Mouse (Mus musculus) olfactory bulb, adult 2 months (tissue): ENCODE measurements around the gene Cnpy3.

Experiments used
- CTCF ChIP-seq: fragments of 200-500 bp; IDR thresholded peaks from 2 replicates; pipeline ENCODE4 v1.5.1; 2012; ENCODE audit warnings: low read depth, mild to moderate bottlenecking, low read length, moderate library complexity; ENCODE audit not compliant: insufficient read depth
- POLR2A ChIP-seq: fragments of 200-500 bp; IDR thresholded peaks from 2 replicates; pipeline ENCODE4 v1.6.1; 2012; ENCODE audit warnings: mild to moderate bottlenecking, low read depth, low read length, moderate library complexity; ENCODE audit not compliant: insufficient read depth

DNA sequence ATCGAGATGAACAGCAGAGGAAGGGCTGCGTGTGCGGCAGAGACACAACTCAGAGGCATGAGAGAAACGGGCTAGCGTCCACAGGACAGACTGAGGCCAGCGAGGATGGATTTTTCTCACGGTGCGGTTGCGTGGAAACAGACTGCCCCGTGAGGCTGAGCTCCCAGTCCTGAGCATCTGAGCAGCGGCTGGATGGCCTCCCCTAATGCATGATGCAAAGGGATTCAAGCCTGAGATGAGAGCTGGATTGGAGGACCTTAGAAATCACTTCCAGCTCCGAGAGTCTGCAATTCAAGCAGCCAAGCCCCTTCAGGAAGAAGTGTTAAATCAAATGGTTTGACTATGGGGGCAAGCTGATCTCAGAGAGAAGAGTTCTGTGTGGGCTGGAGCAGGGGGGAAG, 50.5 kb downstream of the Cnpy3 start:
- TF ChIP-seq CTCF (no peak), POLR2A (no peak)
